Mouse (Mus musculus) spleen, embryonic (tissue): ENCODE data around the gene Polr2i.

Experiments used
- CTCF ChIA-PET: fragments of 350-600 bp; sonication (Branson Sonifier 250); formaldehyde crosslinking; loops from one replicate; lab custom pipeline; 2022; lab: Charles Lee

Gene Polr2i

GRCm38 (mm10) chr7:30251956-30252954 lies 20.5 kb downstream of the Polr2i start:
- CTCF ChIA-PET, result no interaction called here

GRCm38 (mm10) chr7:30265041-30265440 lies 33.3 kb downstream of the Polr2i start:
- CTCF ChIA-PET, result no interaction called here

GRCm38 (mm10) chr7:30265531-30265930 lies 33.8 kb downstream of the Polr2i start:
- CTCF ChIA-PET, result no interaction called here

GRCm38 (mm10) chr7:30265935-30266334 lies 34.2 kb downstream of the Polr2i start:
- CTCF ChIA-PET, result no interaction called here

GRCm38 (mm10) chr7:30266780-30267179 lies 35.0 kb downstream of the Polr2i start:
- CTCF ChIA-PET, result no interaction called here

GRCm38 (mm10) chr7:30269641-30270040 lies 37.9 kb downstream of the Polr2i start:
- CTCF ChIA-PET, result interaction anchor here (0.6 kb wide), 1 partner anchor 374 kb away, joined by 3 read pairs; no protein-coding TSS in a partner anchor

- CTCF ChIA-PET, result no interaction called here
Measured at GRCm38 (mm10) chr7:30274383-30274782, 42.6 kb downstream of the Polr2i start.

GRCm38 (mm10) chr7:30278911-30279310 lies 47.2 kb downstream of the Polr2i start:
- CTCF ChIA-PET, result no interaction called here

GRCm38 (mm10) chr7:30279536-30279935 lies 47.8 kb downstream of the Polr2i start:
- CTCF ChIA-PET, result no interaction called here

- CTCF ChIA-PET, result no interaction called here
Measured at GRCm38 (mm10) chr7:30279951-30280669, 48.4 kb downstream of the Polr2i start, which contains the start of the genes Thap8 and Wdr62. Thap8 (plus strand) TSS chr7:30280094. Wdr62 (minus strand) TSS chr7:30280419.

GRCm38 (mm10) chr7:30280670-30281138 lies 49.0 kb downstream of the Polr2i start:
- CTCF ChIA-PET, result interaction anchor here (0.6 kb wide), 1 partner anchor 94 kb away, joined by 3 read pairs; no protein-coding TSS in a partner anchor

- CTCF ChIA-PET, result interaction anchor here (0.6 to 1.1 kb wide), 5 partner anchors 18 to 95 kb away, joined by 3 to 7 read pairs (median 3); no protein-coding TSS in a partner anchor
Measured at GRCm38 (mm10) chr7:30281522-30281921, 49.8 kb downstream of the Polr2i start.

- CTCF ChIA-PET, result no interaction called here
Measured at GRCm38 (mm10) chr7:30282740-30283139, 51.0 kb downstream of the Polr2i start.
